Mouse (Mus musculus) Patski (cell line): Measurements from ENCODE around the gene Gss. TPM values are rescaled to one million over a fixed set of nuclear protein-coding genes. Genes with fewer than 3 reads are reported as not detected.

Experiments
- ATAC-seq: fragments of 100-300 bp; one replicate; pipeline ENCODE4 v1.8.0; 2021
- CTCF ChIA-PET: fragments of 350-600 bp; sonication (Branson Sonifier 250); formaldehyde crosslinking; loops from one replicate; lab custom pipeline; 2022; ENCODE audit warnings: inconsistent platforms; lab: Charles Lee
- POLR2A ChIA-PET: fragments of 350-600 bp; sonication (Branson Sonifier 250); formaldehyde crosslinking; loops from one replicate; lab custom pipeline; 2022; ENCODE audit warnings: antibody characterized with exemption, inconsistent platforms; lab: Charles Lee
- DNase-seq: peaks from one replicate; pipeline ENCODE4 v3.0.0-alpha.2; 2011; ENCODE audit warnings: low read depth, low spot score
- H3K27me3 ChIP-seq: fragments of 371-371 bp; one replicate; pipeline ENCODE4 v1.5.1; 2021
- CTCF ChIP-seq: fragments of 100-300 bp; IDR thresholded peaks from one replicate; pipeline ENCODE4 v1.5.1; 2021
- in situ Hi-C: fragments of 300-500 bp; cut with MboI; formaldehyde crosslinking; loops from 3 replicates; pipeline ENCODE4 v1.11.1; 2018; ENCODE audit warnings: low pct_unique_long_range_greater_than_20kb, mixed read lengths
- polyA plus RNA-seq: library from polyadenylated mRNA; unstranded; gene quantifications from one replicate; pipeline ENCODE4 v1.2.3, GENCODE M21; 2021

Gene Gss
- polyA plus RNA-seq, 1 experiment from 2014 or later = 43.2 TPM

GRCm38 (mm10) chr2:155583927-155584530 lies 8.6 kb downstream of the Gss start:
- CTCF ChIA-PET = interaction anchor here (0.6 to 4.3 kb wide), 17 partner anchors 8 to 72 kb away, joined by 3 to 40 read pairs (median 3); partner anchors contain the start of genes Acss2, Ggt7, Gss and Myh7b
- peak; percentile 44 for ATAC-seq

GRCm38 (mm10) chr2:155582996-155583395 lies 9.6 kb downstream of the Gss start:
- POLR2A ChIA-PET = interaction anchor here (0.6 kb wide), 1 partner anchor 41 kb away, joined by 4 read pairs; no protein-coding TSS in a partner anchor
- no peaks in the 10 kb centered on the region for H3K27me3 ChIP-seq
- in situ Hi-C loops = no loop called here
- ATAC-seq = no peak
- CTCF ChIA-PET = interaction anchor here (1.2 to 4.3 kb wide), 4 partner anchors 9 to 69 kb away, joined by 3 to 40 read pairs (median 7); partner anchors contain the start of genes Acss2, Ggt7 and Gss
- DNase-seq = no peak
- TF ChIP-seq CTCF = no peak

More at GRCm38 (mm10) chr2:155583927-155584530, 8.6 kb downstream of the Gss start:
- no peak for DNase-seq
- no peaks in the 10 kb centered on the region for H3K27me3 ChIP-seq
- POLR2A ChIA-PET = interaction anchor here (0.6 to 1.5 kb wide), 3 partner anchors 29 to 182 kb away, joined by 3 to 7 read pairs (median 4); no protein-coding TSS in a partner anchor
- peak; percentile 96 for TF ChIP-seq CTCF
- in situ Hi-C loops = no loop called here

- ChIA-PET POLR2A (no interaction called here), CTCF (interaction anchor here (1.1 to 4.3 kb wide), 3 partner anchors 37 to 69 kb away, joined by 4 to 40 read pairs (median 11); partner anchors contain the start of genes Acss2 and Ggt7)
- ATAC-seq (no peak), DNase-seq (no peak)
- in situ Hi-C loops = no loop called here
- H3K27me3 ChIP-seq = no peaks in the 10 kb centered on the region
- TF ChIP-seq CTCF = no peak
Measured at GRCm38 (mm10) chr2:155582384-155582995, 10.1 kb downstream of the Gss start.

GRCm38 (mm10) chr2:155580331-155580730 lies 12.3 kb downstream of the Gss start:
- H3K27me3 ChIP-seq = no peaks in the 10 kb centered on the region
- ChIA-PET POLR2A (no interaction called here), CTCF (no interaction called here)
- no peak for ATAC-seq
- in situ Hi-C loops = no loop called here
- DNase-seq = no peak
- TF ChIP-seq CTCF = no peak

GRCm38 (mm10) chr2:155576656-155577055 lies 16.0 kb downstream of the Gss start:
- DNase-seq (no peak), ATAC-seq (no peak)
- TF ChIP-seq CTCF = no peak
- in situ Hi-C loops = no loop called here
- ChIA-PET CTCF (no interaction called here), POLR2A (no interaction called here)
- no peaks in the 10 kb centered on the region for H3K27me3 ChIP-seq

GRCm38 (mm10) chr2:155574700-155575099 lies 17.9 kb downstream of the Gss start:
- no peak for ATAC-seq

GRCm38 (mm10) chr2:155573996-155574395 lies 18.6 kb downstream of the Gss start:
- TF ChIP-seq CTCF = no peak
- ChIA-PET POLR2A (no interaction called here), CTCF (interaction anchor here (0.9 kb wide), 1 partner anchor 58 kb away, joined by 3 read pairs; no protein-coding TSS in a partner anchor)
- no peak for DNase-seq
- H3K27me3 ChIP-seq = no peaks in the 10 kb centered on the region
- ATAC-seq = no peak
- in situ Hi-C loops = no loop called here

More at GRCm38 (mm10) chr2:155574700-155575099, 17.9 kb downstream of the Gss start:
- ChIA-PET POLR2A (interaction anchor here (0.6 kb wide), 1 partner anchor 261 kb away, joined by 3 read pairs; no protein-coding TSS in a partner anchor), CTCF (interaction anchor here (0.9 kb wide), 1 partner anchor 59 kb away, joined by 3 read pairs; no protein-coding TSS in a partner anchor)
- H3K27me3 ChIP-seq = no peaks in the 10 kb centered on the region
- DNase-seq = no peak
- TF ChIP-seq CTCF = no peak
- in situ Hi-C loops = no loop called here

- CTCF ChIA-PET = interaction anchor here (1.0 kb wide), 1 partner anchor 18 kb away, joined by 4 read pairs; no protein-coding TSS in a partner anchor
- no peaks in the 10 kb centered on the region for H3K27me3 ChIP-seq
- no peak for ATAC-seq
- POLR2A ChIA-PET = no interaction called here
- DNase-seq = no peak
- in situ Hi-C loops = no loop called here
- no peak for TF ChIP-seq CTCF
Measured at GRCm38 (mm10) chr2:155573001-155573400, 19.6 kb downstream of the Gss start.

GRCm38 (mm10) chr2:155569223-155569807 lies 23.3 kb downstream of the Gss start:
- CTCF ChIA-PET = interaction anchor here (1.5 kb wide), 1 partner anchor 16 kb away, joined by 3 read pairs; no protein-coding TSS in a partner anchor
- POLR2A ChIA-PET = no interaction called here
- ATAC-seq = no peak
- in situ Hi-C loops = no loop called here
- DNase-seq = no peak
- TF ChIP-seq CTCF = no peak
- H3K27me3 ChIP-seq = no peaks in the 10 kb centered on the region

- in situ Hi-C loops = no loop called here
- POLR2A ChIA-PET = no interaction called here
- no peak for DNase-seq
- ATAC-seq = no peak
- TF ChIP-seq CTCF = no peak
- H3K27me3 ChIP-seq = no peaks in the 10 kb centered on the region
- CTCF ChIA-PET = interaction anchor here (1.5 kb wide), 1 partner anchor 15 kb away, joined by 3 read pairs; no protein-coding TSS in a partner anchor
Measured at GRCm38 (mm10) chr2:155567751-155568150, 24.9 kb downstream of the Gss start.
